Mouse (Mus musculus) T-helper 17 cell (primary cell): ENCODE measurements around the gene Triap1.
"Not testable (repeated sequence)": the region's sequence is repeated elsewhere in the genome, so short reads cannot be mapped to it uniquely, and the experiment has no call there.

Experiments used
- in situ Hi-C, 2 experiments: fragments of 300-600 bp; cut with MboI, MseI; formaldehyde crosslinking; loops; 1 replicate in 1 of 2; 2 replicates in 1 of 2; pipeline ENCODE4 v1.15.1; 2025; ENCODE audit warnings: high pct_unique_total_duplicates in 2 of 2

Gene Triap1

DNA sequence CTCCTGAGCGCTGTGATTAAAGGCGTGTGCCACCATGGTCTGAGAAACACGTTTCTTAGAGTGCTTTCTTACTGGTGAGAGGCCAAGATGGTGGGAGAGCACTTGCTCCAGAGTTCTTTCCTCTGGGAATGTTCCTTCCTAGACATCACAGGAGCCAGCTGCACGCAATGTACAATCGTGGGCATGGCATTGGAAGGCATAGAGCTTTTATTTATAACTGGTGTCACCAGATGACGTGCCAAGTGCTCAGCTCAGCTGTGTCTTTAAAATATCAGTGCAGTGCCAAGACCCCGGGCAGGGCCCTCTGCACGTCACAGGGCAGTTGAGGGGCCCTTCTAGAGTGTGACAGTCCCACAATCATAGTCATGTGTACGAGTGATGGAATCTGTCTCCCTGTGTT, 10.1 kb upstream of the Triap1 start:
- in situ Hi-C loops = no loop called here

DNA sequence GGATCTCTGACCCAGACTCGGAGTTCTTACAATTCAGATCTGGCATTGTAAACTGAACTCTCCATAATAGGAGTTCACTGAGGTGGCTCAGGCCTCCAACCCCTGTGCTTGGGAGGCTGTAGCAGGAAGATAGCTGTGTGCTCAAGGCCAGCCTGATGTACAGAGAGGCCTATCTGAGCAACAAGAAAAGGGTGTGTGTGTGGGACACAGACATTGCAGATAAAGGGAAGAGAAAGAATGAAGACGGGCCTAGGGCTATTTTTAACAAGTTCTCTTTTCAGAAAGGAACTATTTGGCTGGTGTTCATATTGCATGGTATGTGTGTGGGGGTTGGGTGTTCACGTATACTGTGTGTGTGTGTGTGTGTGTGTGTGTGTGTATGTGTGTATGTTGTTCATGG, 7.4 kb upstream of the Triap1 start:
- in situ Hi-C loops = no loop called here

DNA sequence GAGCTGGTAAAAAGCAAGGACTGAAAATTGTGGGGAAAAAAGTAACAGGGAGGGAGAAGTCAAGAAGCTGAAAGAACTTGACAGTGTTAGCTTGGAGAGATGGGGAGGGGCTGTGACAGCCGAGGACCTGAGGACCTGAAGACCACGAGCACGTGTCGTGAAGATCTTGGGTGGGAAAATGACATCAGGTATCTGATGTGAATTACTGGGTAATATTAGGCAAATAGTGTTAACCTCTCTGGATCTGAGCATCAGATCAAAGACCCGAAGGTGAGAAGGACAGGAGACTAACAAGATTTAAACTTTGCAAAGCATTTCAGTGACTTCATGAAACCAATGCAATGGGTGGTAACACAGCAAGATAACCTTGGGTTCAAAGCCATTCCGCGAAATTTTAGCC, 1.0 kb upstream of the Triap1 start:
- in situ Hi-C loops = no loop called here

DNA sequence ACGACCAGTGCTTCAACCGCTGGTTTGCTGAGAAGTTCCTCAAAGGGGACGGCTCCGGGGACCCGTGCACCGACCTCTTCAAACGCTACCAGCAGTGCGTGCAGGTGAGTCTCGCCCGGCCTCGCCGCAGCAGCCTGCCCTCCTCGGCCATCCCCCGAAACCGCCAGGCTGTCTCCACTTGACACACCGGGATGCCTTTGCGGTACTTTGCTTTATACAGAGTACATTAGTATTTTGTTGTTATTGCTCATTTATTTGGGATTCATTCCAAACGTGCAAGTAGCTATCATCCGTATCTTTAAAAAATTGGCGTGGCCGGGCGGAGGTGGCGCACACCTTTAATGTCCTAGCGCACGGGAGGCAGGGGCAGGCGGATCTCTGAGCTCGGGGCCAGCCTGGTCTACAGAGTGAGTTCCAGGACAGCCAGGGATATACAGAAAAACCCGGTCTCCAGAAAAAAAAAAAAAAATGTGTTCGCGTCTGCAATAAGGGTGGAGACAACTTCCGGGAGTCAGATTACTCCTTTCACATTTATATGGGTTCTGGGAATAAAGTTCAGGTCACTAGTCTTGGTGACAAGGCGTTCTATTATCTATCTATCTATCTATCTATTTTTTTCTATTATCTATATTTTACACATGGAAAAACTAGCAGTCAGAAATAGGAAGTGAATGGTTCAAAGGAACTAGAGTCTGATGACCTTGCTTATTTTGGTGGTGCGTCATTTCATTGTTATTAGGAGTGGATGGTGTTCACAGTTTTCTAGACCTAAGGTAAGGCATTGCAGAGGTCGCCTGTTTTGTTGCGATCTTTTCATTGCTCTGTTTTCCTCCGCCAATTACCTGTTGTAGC, 515 bp downstream of the Triap1 start:
- in situ Hi-C loops = no loop called here

DNA sequence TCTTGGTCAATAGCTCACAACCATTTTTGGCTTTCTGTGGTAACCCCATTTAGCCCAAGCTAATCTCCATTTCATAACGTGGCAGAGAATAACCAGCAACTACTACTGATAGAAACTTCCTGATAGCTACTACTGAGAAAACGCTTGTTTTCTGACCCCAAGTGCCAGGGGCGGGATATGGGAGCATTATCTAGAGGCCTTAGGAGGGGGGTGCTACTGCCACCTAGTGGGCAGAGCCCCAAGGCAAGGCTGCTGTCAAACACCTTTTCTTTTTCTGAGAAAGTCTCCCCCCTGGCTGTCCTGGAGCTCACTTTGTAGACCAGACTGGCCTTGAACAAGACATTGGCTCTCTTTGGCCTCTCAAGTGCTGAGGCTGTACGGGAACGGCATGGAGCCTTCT, 6.5 kb downstream of the Triap1 start:
- in situ Hi-C loops = loop anchor here in 1 of 2 experiments (5.0 kb wide), 1 partner anchor 65 kb away; no protein-coding TSS in a partner anchor

DNA sequence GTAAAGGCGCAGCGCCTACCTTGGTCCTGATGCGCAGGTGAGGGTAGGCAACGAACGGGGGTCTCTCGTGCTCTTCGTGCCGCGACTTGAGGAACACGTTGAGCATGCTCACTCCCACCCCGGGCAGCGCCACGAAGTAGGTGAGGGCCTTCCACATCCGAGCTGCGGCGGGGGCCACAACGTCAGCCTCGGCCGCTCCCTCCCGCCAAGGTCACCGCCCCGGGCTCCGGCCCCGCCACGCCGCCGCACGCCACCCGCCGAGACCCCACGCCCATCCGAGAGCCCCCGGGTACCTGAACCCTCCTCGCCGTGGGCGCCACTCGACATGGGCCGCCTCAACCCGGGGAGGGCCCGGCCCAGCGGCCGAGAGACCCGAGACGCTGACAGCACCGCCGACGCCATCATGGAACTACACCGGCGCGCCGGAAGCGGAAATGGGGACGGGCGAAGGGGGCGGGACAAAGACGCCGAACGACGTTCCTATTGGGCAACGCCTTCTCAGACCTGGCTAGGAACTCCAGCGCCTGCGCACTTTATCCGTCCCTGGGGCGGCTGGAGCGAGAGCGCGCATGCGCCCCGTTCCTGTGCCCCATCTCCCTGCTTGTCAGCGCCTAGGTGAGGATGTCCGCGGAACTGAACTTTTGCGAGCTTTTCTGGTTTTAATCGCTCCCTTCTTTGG, 7.7 kb downstream of the Triap1 start, which contains the start of gene Cox6a1:
Cox6a1 (minus strand) TSS at position 436 of the 679 bp plus-strand sequence.
- in situ Hi-C loops = loop anchor here in 1 of 2 experiments (5.0 kb wide), 1 partner anchor 66 kb away; no protein-coding TSS in a partner anchor

DNA sequence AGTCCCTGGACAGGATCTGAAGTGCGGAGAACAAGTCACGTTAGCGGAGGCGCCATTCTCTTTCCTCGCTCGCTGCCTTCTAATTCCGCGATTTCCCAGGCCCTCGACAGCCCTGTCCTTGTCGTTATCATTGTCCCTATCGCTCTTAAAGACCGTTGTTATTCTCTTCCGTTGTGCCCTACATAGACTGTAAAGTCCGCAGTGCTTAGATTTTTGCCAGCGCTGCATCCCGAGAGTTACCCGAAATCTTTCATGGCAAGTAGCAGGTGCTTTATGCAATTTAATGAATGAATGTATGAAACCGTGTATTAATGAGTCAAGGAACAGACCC, 8.2 kb downstream of the Triap1 start:
- in situ Hi-C loops = loop anchor here in 1 of 2 experiments (5.0 kb wide), 1 partner anchor 67 kb away; no protein-coding TSS in a partner anchor

DNA sequence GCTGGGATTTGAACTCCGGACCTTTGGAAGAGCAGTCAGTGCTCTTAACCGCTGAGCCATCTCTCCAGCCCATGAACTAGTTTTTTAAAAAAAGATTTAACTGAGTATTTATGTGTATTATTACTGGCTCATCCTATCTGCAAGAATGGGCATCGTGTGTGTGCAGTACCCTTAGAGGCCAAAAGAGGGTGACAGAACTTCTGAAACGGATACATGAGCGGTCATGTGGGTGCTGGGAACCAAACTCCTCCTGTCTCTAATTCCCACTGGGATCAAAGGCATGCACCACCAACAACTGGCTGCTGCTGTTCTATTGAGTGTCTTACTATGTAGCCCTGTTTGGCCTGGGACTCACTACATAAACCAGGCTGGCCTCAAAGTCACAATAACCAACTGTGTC, 10.3 kb downstream of the Triap1 start:
- in situ Hi-C loops = loop anchor here in 1 of 2 experiments (10.0 kb wide), 1 partner anchor 83 kb away; no protein-coding TSS in a partner anchor

DNA sequence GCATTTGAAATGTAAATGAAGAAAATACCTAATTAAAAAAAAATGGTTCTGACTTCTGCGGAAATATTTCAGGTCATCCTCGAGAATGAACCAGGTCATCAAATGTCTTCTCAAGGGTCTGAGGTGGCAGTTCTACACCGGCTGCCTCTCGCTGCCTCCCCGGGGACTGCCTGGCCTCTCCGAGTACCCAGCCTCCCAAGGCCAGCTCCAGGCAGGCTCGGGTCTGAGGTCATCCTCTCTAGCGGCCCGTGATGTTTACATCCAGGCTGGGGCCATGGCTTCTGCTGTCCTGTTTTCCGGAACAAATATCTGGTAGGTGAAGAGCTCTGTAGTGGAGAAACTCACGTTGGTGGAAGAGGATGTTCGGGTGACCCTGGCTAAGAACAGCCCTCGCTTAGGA, 14.0 kb downstream of the Triap1 start:
- in situ Hi-C loops = loop anchor here (5.0 to 10.0 kb wide), 3 partner anchors 77 to 97 kb away; no protein-coding TSS in a partner anchor

DNA sequence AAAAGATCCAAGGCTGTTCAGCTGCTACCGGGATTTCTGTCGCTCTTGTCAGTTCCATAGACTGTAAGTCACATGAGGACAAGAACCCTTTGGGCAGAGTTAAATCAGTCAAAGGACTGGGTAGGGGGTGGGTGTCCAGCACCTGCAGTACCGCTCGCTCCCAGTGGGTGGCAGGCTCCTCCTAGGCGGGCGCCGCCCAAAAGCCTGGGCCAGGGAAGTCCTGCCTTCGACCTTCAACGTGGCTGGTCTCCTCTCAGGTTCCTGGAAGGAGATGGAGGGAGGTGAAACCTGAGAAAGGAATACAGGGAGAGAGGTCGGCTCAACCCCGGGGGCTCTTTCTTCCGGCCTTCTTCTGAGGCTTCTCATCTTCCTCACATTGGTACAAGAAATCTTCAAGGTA, 17.8 kb downstream of the Triap1 start:
- in situ Hi-C loops = loop anchor here (5.0 to 10.0 kb wide), 3 partner anchors 73 to 93 kb away; no protein-coding TSS in a partner anchor

DNA sequence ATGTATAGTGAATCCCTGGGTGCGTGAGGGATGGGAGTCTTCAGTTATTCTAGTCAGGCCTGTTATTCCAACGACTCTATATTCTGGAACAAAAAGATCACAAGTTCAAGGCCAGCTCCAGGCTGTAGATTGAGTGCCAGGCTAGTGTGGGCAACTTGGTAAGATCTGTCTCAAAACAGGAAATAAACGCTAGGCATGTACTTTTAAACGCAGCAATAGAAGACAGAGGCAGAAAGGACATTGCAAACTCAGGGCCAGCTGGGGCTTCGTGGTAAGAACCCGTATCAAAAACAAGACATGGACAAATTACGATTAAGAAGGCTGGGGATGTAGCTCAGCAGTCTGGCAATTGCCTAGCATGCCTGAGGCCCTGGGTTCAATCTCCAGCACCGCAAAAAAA, 18.4 kb downstream of the Triap1 start:
- in situ Hi-C loops = loop anchor here (5.0 to 10.0 kb wide), 3 partner anchors 73 to 93 kb away; no protein-coding TSS in a partner anchor

DNA sequence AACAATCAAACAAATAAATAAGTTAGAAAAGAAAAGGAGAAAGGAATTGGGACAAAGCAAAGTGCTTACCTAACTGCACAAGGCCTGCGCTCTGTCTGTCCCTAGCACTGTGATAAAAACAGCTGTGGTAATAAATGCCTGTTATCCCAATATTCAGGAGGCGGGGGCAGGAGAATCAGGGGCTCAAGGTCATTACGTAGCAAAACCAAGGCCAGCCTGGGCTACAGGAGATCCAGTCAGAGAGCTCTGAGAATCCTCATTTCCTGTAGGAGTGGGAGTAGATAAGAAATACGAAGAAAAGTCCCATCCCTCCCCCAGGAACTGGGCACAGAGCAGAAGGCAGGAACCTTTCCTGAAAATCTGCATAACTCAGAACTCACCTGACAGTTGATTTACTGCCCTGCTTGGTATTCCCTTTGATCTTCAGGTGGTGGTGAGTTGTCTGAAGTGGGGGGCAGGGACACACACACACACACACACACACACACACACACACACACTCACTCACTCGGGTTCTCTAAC, 18.9 kb downstream of the Triap1 start:
- in situ Hi-C loops = loop anchor here (5.0 to 10.0 kb wide), 3 partner anchors 72 to 92 kb away; no protein-coding TSS in a partner anchor

DNA sequence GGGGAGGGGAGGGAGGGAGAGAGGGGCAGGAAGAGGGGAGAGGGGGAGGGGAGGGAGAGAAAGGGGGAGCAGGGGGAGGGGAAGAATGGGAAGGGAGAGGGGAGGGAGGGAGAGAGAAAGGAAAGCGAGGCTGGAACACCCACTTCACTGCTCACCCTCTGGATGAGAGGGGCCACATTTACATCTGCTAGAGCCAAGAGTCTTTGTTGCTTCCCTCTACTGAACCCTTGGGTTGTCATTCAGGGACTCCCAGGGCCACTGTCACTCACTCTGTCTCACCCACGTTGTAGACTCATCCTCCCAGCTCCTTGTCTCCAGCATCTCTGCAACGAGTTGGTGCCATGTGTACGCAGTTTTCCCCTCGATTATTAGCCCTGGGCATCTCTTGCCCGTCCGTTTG, 21.2 kb downstream of the Triap1 start:
- in situ Hi-C loops = no loop called here

DNA sequence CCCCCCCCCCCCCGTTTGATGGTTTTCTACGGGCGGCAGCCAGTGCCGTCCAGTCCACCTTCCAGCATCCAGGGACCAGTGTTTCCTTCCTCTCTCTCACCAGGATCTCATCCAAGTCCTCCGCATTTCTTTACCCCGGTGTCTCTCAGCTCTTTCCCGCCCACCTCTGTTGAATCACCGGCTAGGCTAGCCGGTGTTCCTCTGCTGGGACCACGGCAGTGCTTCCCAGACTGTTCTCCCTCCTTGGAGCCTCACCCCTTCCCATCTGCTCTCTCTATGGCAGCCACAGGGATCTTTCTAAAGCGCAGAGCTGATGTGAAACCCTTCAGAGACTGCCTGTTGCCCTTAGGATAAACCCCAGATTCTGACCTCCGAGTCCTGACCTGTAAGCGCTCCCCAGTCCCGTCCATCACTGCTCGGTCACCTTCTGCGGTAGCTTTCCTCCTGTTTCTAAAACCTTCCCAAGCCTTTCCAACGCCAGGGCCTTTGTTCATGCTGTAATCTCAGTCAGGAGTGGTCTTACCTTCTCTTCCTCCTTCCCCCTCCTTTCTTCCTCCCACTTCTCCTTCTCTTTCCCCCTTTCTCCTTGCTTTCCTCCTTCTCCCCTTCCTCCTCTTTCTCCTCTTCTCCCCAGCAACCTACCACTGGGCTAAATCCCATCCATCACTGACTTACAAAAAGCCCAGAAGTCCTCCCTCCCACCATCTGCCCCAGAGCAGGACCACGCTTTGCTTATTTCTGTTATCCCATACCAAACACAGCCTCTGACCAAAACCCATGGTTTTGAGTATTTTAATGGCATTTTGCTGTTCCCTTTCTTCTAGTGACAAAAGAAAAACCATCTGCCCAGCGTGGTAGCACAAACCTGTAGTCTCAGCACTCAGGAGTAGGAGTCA, 22.0 kb downstream of the Triap1 start:
- in situ Hi-C loops = no loop called here

DNA sequence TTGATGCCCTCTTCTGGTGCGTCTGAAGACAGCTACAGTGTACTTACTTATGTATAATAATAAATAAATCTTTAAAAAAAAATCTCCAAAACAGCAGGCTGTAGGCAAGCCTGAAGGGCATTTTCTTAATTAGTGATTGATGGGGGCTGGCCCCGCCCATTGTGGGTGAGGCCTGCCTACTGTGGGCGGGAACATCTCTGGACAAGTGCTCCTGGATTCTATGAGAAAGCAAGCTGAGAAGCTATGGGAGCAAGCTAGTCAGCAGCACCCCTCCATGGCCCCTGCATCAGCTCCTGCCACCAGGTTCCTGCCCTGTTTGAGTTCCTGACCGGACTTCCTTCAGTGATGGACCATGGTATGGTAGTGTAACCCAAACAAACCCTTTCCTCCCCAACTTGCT, 23.8 kb downstream of the Triap1 start:
- in situ Hi-C loops = loop anchor here in 1 of 2 experiments (5.0 kb wide), 1 partner anchor 43 kb away; no protein-coding TSS in a partner anchor

DNA sequence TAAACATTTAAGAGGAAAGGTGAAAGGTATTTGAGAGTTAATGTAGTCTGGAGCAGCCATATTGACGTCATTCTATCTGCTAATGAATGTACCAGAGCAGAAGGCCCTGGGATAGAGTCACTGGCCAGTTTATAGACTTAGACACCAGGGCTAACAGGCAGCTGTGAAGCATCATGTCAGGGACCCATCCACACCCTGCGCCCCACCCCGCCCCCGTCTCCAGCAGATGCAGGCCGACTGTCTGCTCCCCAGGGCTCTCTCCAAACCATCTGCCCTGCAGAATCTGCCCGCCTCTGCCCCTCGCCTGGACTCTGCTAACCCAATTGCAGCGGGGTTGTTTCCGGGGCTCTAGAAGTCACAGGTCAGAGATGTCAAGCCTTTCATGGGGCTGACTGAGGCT, 30.7 kb downstream of the Triap1 start:
- in situ Hi-C loops = no loop called here

DNA sequence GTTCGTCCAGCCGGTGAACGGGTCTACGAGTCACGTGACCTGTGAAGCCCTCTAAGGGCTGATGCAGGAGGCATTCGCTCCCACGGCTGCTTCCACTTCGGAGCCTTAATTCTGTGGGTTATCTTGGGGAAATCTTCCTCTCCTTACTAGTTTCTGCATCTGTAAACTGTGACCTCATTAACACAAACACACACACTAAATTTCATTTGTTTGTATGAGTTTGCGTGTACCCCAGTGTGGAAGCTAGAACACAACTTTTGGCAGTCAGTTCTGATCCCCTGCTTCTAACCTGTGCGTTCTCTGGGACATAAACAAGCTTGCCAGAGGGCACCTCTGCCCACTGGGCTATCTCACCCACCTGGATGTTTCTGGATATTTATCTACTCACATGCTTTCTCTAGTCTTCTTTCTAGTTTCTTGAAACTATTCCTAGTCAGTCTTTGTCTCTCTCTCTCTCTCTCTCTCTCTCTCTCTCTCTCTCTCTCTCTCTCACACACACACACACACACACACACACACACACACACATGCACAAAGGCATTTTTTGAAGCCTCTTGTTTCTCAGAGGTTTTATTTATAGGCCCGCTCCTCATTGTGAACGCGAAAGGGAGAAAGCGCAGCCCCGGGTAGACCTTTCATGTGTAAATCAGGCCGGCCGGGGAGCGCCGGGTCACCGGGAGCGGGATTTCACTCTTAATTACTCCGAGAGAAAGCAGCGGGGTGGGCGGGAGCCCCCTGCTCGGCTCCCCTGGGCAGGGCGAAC, 32.6 kb downstream of the Triap1 start:
- in situ Hi-C loops = no loop called here

DNA sequence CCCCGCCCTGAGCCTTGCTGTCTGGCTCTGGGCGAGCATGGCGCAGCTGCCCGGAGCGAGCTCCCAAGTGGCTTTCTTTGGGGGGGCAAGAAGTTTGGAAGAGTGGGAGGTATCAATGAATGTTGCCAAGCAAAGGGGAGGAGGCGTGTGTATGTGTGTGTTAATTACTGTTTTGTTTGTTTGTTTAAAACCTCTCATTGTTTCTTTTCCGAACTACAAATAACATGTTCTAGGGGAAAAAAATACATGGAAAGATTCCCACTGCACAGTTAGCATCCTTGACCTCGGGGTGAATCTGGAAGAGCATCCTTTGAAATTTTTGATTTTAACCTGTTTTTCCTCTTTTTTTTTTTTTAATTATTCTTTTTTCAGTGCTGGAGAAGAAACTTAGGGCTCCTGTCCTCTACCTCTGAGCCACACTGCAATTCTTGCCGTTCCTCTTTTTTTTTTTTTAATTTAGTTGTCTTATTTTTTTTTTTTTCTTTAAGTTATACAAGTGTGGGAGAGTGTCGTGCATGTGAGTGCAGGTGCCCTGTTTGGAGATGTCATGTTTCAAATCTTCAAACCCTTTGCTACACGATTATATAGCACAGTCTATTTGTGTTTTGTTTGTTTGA, 33.3 kb downstream of the Triap1 start:
- in situ Hi-C loops = no loop called here

DNA sequence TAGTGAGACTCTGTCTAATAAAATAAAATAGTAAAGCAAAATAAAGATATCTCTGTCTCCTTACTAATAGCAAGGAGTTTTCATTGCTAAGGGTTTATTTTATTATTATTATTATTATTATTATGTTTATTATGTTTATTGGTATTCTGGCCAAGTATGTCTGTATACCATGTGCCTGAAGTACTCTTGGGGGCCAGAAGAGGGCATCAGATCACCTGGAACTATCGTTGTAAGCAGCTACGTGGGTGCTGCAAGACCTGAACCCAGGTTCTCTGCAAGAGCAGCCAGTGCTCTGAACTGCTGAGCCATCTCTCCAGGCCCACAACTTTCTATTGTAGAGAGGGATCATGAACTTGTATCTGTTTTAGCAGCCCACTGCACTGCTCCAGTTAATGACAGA, 34.4 kb downstream of the Triap1 start:
- in situ Hi-C loops = no loop called here

DNA sequence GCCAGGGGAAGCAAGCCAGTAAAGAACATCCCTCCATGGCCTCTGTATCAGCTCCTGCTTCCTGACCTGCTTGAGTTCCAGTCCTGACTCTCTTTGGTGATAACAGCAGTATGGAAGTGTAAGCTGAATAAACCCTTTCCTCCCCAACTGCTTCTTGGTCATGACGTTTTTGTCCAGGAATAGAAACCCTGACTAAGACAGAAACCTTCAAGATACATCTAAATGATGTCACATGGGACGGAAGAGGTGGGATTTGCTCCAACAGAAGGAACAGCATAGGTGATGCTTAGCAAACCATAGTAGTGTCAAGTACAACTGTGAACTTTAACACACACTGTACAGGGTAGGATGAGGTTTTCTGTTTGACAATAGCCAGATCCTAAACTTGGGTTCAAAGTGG, 37.9 kb downstream of the Triap1 start:
- in situ Hi-C loops = not testable (repeated sequence)
